Mouse (Mus musculus): ENCODE data around the gene Anks1. TPM values are rescaled to one million over a fixed set of nuclear protein-coding genes. Genes with fewer than 3 reads are reported as not detected.

Anks1 gene
- polyA plus RNA-seq, 1 experiment = 28.9 TPM

DNA sequence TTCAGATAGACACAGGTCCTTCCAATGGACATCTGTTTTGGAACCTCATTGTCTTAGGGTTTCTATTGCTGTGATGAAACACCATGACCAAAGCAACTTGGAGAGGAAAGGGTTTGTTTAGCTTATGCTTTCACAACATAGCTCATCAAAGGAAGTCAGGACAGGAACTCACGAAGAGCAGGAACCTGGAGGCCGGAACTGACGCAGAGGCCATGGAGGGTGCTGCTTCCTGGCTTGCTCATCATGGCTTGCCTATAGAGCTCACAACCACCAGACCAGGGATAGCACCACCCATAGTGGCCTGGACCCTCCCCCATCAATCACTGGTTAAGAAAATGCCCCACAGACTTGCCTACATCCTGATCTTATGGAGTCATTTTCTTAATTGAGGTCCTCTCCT is 26.0 kb downstream of the Anks1 start:
- Histone ChIP-seq H3K4me1 (ENCODE audit: control insufficient read depth, insufficient read depth, low read length) (peaks cover 11% of the 10 kb centered on the region), H3K27ac (ENCODE audit: control insufficient read depth, insufficient read depth, low read depth, low read length, poor library complexity) (peak overlapping the region; percentile 64; the same call in 1 of the 2 replicates), H3K4me3 (replicated peaks; ENCODE audit: control insufficient read depth, low read depth, low read length) (no peak overlapping the region)
- WGBS = 35% methylated on average over 3 of the region's 3 CpGs
- TF ChIP-seq CTCF (IDR thresholded peaks at IDR 0.05; ENCODE audit: control insufficient read depth, insufficient read depth, low read length) = no peak
- TF ChIP-seq POLR2A (IDR thresholded peaks at IDR 0.05; ENCODE audit: borderline replicate concordance, control insufficient read depth, low read depth, low read length) = no peak

DNA sequence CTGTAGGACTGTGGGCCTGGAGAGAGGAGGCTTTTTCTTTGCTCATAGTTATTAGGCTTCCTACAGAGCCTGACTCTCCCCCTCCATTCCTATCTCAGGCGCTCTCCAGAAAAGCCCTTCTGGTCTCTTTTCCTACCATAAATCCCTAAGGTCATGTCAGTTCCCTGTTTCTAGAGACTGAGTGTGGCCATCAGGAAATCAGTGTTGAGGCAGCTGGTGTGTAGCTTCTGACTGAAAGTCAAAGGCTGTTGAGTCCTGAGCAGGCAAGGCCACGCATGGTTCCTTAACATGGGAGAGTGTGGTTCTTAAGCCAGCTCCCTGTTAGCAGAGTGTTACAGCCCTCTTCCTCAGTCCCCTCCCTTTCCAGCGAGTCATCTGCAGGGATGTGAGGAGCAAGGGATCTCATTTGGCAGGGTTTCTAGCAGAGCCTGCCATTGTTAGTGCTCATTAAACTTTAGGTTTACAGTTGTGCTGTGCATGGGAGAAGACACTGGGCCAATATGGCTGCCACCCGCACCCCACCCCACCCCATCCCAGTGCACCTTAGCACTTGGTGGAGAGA is 28.0 kb downstream of the Anks1 start:
- H3K27ac ChIP-seq (ENCODE audit: control insufficient read depth, insufficient read depth, low read depth, low read length, poor library complexity) = no peak overlapping the region
- no peak overlapping the region for H3K4me3 ChIP-seq (replicated peaks; ENCODE audit: control insufficient read depth, low read depth, low read length)
- WGBS = 86% methylated on average over 4 of the region's 4 CpGs
- H3K4me1 ChIP-seq (ENCODE audit: control insufficient read depth, insufficient read depth, low read length) = peaks cover 11% of the 10 kb centered on the region
- TF ChIP-seq POLR2A (IDR thresholded peaks at IDR 0.05; ENCODE audit: borderline replicate concordance, control insufficient read depth, low read depth, low read length) = no peak
- no peak for TF ChIP-seq CTCF (IDR thresholded peaks at IDR 0.05; ENCODE audit: control insufficient read depth, insufficient read depth, low read length)

GRCm38 (mm10) chr17:27938121-27938754 is 29.1 kb downstream of the Anks1 start:
- no peak for TF ChIP-seq CTCF (IDR thresholded peaks at IDR 0.05; ENCODE audit: control insufficient read depth, insufficient read depth, low read length)
- no peak for TF ChIP-seq POLR2A (IDR thresholded peaks at IDR 0.05; ENCODE audit: borderline replicate concordance, control insufficient read depth, low read depth, low read length)
- Histone ChIP-seq H3K4me1 (ENCODE audit: control insufficient read depth, insufficient read depth, low read length) (peaks cover 11% of the 10 kb centered on the region), H3K27ac (ENCODE audit: control insufficient read depth, insufficient read depth, low read depth, low read length, poor library complexity) (peak overlapping the region; percentile 49), H3K4me3 (replicated peaks; ENCODE audit: control insufficient read depth, low read depth, low read length) (no peak overlapping the region)
- WGBS = 52% methylated on average over 12 of the region's 12 CpGs

- H3K4me1 ChIP-seq (ENCODE audit: control insufficient read depth, insufficient read depth, low read length) = peaks cover 11% of the 10 kb centered on the region
- H3K27ac ChIP-seq (ENCODE audit: control insufficient read depth, insufficient read depth, low read depth, low read length, poor library complexity) = no peak overlapping the region
- WGBS = 84% methylated on average over 5 of the region's 5 CpGs
- TF ChIP-seq POLR2A (IDR thresholded peaks at IDR 0.05; ENCODE audit: borderline replicate concordance, control insufficient read depth, low read depth, low read length) (no peak), CTCF (IDR thresholded peaks at IDR 0.05; ENCODE audit: control insufficient read depth, insufficient read depth, low read length) (no peak)
- H3K4me3 ChIP-seq (replicated peaks; ENCODE audit: control insufficient read depth, low read depth, low read length) = no peak overlapping the region
These were observed 29.9 kb downstream of the Anks1 start for GRCm38 (mm10) chr17:27939028-27939427.

DNA sequence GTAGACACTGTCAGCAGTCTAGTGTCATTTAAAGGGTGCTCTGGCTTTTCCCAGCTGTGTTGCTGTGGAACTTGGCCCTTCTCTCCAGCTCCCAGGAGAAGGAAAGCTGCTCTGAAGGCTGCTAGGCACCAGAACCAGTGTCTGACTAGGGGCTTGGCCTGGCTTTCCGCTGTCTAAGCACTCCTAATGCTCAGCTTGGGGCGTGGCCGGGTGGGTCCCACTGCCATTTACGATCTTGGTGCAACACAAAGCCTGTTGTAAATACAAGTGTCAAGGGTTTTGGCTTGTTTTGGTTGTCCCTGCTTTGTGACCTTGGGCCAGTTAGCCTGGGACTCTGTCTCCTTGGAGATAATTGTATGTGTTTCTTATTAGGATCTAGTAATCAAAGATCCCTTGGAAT is 31.2 kb downstream of the Anks1 start:
- no peak for TF ChIP-seq CTCF (IDR thresholded peaks at IDR 0.05; ENCODE audit: control insufficient read depth, insufficient read depth, low read length)
- no peak for TF ChIP-seq POLR2A (IDR thresholded peaks at IDR 0.05; ENCODE audit: borderline replicate concordance, control insufficient read depth, low read depth, low read length)
- Histone ChIP-seq H3K4me1 (ENCODE audit: control insufficient read depth, insufficient read depth, low read length) (peaks cover 8% of the 10 kb centered on the region), H3K27ac (ENCODE audit: control insufficient read depth, insufficient read depth, low read depth, low read length, poor library complexity) (no peak overlapping the region), H3K4me3 (replicated peaks; ENCODE audit: control insufficient read depth, low read depth, low read length) (no peak overlapping the region)
- WGBS = 78% methylated on average over 4 of the region's 4 CpGs

DNA sequence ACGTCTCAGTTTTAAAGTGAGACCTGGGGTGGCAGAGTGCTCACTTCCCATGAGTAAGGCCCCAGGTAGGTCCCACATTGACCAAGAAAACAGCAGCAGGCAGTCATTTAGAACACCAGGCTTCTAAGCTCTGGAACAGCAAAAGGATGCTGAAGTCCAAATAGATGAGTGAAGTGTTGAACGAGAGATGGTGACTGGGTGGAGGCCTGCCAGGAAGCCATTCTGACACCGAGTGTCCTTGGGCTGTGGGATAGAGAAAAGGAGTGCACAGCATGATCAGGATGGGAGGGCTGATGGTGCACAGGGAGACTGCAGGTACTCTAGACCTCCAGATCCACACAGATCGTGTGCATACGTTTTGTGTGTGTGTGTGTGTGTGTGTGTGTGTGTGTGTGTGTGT is 32.1 kb downstream of the Anks1 start:
- Histone ChIP-seq H3K27ac (ENCODE audit: control insufficient read depth, insufficient read depth, low read depth, low read length, poor library complexity) (no peak overlapping the region), H3K4me1 (ENCODE audit: control insufficient read depth, insufficient read depth, low read length) (peaks cover 6% of the 10 kb centered on the region), H3K4me3 (replicated peaks; ENCODE audit: control insufficient read depth, low read depth, low read length) (no peak overlapping the region)
- no peak for TF ChIP-seq POLR2A (IDR thresholded peaks at IDR 0.05; ENCODE audit: borderline replicate concordance, control insufficient read depth, low read depth, low read length)
- no peak for TF ChIP-seq CTCF (IDR thresholded peaks at IDR 0.05; ENCODE audit: control insufficient read depth, insufficient read depth, low read length)
- WGBS = 73% methylated on average over 5 of the region's 5 CpGs

DNA sequence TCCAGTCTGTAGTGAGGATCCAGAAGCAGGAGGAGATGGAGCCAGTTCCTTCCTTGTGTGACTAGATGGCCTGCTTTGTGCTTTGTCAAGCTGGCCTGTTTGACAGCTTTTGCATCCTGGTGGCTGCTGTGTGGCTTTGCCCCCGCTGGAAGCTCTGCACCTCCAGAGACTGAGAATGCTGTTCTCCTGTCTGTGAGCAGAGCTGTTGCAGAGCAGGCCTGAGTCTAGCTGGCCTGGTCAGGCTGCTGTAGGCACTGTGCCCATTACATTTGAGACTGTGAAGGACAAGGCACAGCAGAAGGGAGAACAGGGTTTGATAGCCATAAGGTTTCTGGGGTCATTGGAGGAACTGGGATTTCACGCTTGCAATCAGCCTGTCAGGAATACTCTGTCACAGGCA is 32.6 kb downstream of the Anks1 start:
- no peak for TF ChIP-seq CTCF (IDR thresholded peaks at IDR 0.05; ENCODE audit: control insufficient read depth, insufficient read depth, low read length)
- TF ChIP-seq POLR2A (IDR thresholded peaks at IDR 0.05; ENCODE audit: borderline replicate concordance, control insufficient read depth, low read depth, low read length) = no peak
- no peak overlapping the region for H3K4me3 ChIP-seq (replicated peaks; ENCODE audit: control insufficient read depth, low read depth, low read length)
- WGBS = 70% methylated on average over 2 of the region's 2 CpGs
- peaks cover 6% of the 10 kb centered on the region for H3K4me1 ChIP-seq (ENCODE audit: control insufficient read depth, insufficient read depth, low read length)
- no peak overlapping the region for H3K27ac ChIP-seq (ENCODE audit: control insufficient read depth, insufficient read depth, low read depth, low read length, poor library complexity)

GRCm38 (mm10) chr17:27942131-27942530 is 33.0 kb downstream of the Anks1 start:
- H3K27ac ChIP-seq (ENCODE audit: control insufficient read depth, insufficient read depth, low read depth, low read length, poor library complexity) = no peak overlapping the region
- no peak overlapping the region for H3K4me3 ChIP-seq (replicated peaks; ENCODE audit: control insufficient read depth, low read depth, low read length)
- no peak for TF ChIP-seq POLR2A (IDR thresholded peaks at IDR 0.05; ENCODE audit: borderline replicate concordance, control insufficient read depth, low read depth, low read length)
- WGBS = 78% methylated on average over 4 of the region's 4 CpGs
- peaks cover 6% of the 10 kb centered on the region for H3K4me1 ChIP-seq (ENCODE audit: control insufficient read depth, insufficient read depth, low read length)
